In the genomic region with DNA sequence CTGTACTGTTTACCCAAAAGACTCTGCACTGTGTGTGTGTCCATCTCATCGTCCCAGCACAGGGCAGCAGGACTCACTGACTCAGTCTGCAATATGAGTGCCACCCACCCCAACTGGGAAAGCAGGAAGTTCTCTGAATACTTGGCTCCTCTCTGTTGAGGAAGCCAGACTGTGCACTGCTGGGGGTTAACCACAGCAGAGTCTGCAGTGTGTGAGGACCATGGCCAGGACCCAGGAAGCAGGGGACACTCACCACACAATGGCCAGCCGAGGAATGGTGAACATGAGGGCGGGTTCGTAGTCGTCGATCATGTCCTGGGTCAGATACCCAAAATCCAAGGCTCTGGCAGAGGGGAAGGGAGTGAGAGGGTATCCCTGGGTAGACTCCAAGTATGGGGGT, we compare ENCODE assay signal across 22 mouse cellular contexts. TPM values are rescaled to one million over a fixed set of nuclear protein-coding genes. Genes with fewer than 3 reads are reported as not detected.
A peak's percentile ranks its signal among the peaks of the same experiment; 100 is the strongest.
DNase-seq lines count a peak whose midpoint lies in the region; ATAC-seq and TF ChIP-seq lines count a peak whose summit lies in the region.
"Had no signal": no experiment of that assay in that cellular context is flagged by ENCODE, and none has a peak within 500 bp of the region (broad histone marks: within the 10 kb centered on the region; RNA-seq: fewer than 3 reads in every experiment).

No protein-coding gene starts in this region.

- no peak overlapping the region for H3K4me2 ChIP-seq in forebrain, embryonic 11.5 days (ENCODE audit: low read depth, low read length, severe bottlenecking)
- no peak overlapping the region for H3K4me2 ChIP-seq in hindbrain, embryonic 16.5 days (ENCODE audit: low read length)
- H3K4me2 ChIP-seq: embryonic facial prominence, embryonic 15.5 days; limb, embryonic 12.5 days had no signal

- no peak for ATAC-seq in forebrain, embryonic 11.5 days (replicated peaks; ENCODE audit: low FRiP score)
- no peak for ATAC-seq in hindbrain, embryonic 16.5 days
- ATAC-seq: activated CD4-positive, CD25-positive, alpha-beta regulatory T cell, adult 4 months; forebrain, embryonic 14.5 days; hindbrain, postnatal 0 days; lung, postnatal 0 days had no signal

- DNase-seq in kidney, adult 2 months: peak; percentile 12
- DNase-seq in kidney, postnatal 10 days: no peak
- DNase-seq in fibroblast of lung, adult 2 months (ENCODE audit: low read depth): peak; percentile 33
- no peak for DNase-seq in forebrain, embryonic 11.5 days (ENCODE audit: low spot score)
- DNase-seq in adrenal gland, adult 8-10 months: no peak
- DNase-seq: kidney, adult 9 months; midbrain, embryonic 14.5 days; right cerebral cortex, postnatal 14 days had no signal

- no peaks in the 10 kb centered on the region for H3K4me1 ChIP-seq in kidney, adult 2 months (ENCODE audit: control insufficient read depth, insufficient read depth, low read length)
- peaks cover 4% of the 10 kb centered on the region for H3K4me1 ChIP-seq in bone marrow, adult 2 months (ENCODE audit: control insufficient read depth, insufficient read depth, low read length)
- peaks cover 11% of the 10 kb centered on the region; the same call in 1 of the 2 replicates for H3K4me1 ChIP-seq in small intestine, adult 2 months (ENCODE audit: control insufficient read depth, insufficient read depth, insufficient read length, low read length)
- no peaks in the 10 kb centered on the region for H3K4me1 ChIP-seq in forebrain, embryonic 11.5 days (replicated peaks; ENCODE audit: control insufficient read depth, insufficient read depth, low read length)
- H3K4me1 ChIP-seq in hindbrain, embryonic 16.5 days (ENCODE audit: control insufficient read depth, insufficient read depth, low read depth, low read length): no peaks in the 10 kb centered on the region
- H3K4me1 ChIP-seq: embryonic facial prominence, embryonic 15.5 days had no signal

- H3K27ac ChIP-seq in kidney, adult 2 months (ENCODE audit: insufficient read depth, low read depth, low read length): no peak overlapping the region
- peak overlapping the region; percentile 37; the same call in 1 of the 2 replicates for H3K27ac ChIP-seq in bone marrow, adult 2 months (ENCODE audit: control insufficient read depth, insufficient read depth, low read depth, low read length, poor library complexity)
- peak overlapping the region; percentile 50 for H3K27ac ChIP-seq in small intestine, adult 2 months (ENCODE audit: insufficient read depth, low read depth, low read length)
- no peak overlapping the region for H3K27ac ChIP-seq in forebrain, embryonic 11.5 days (ENCODE audit: low read depth, low read length)
- H3K27ac ChIP-seq in hindbrain, embryonic 16.5 days (ENCODE audit: low read depth, low read length): no peak overlapping the region
- H3K27ac ChIP-seq: embryonic facial prominence, embryonic 15.5 days; hindbrain, postnatal 0 days; left cerebral cortex, adult 2 months; limb, embryonic 12.5 days; liver, embryonic 14.5 days had no signal

- no peak for TF ChIP-seq POLR2A in kidney, adult 2 months (IDR thresholded peaks at IDR 0.05; ENCODE audit: low read depth, low read length)
- no peak for TF ChIP-seq POLR2A in bone marrow, adult 2 months (IDR thresholded peaks at IDR 0.05; ENCODE audit: borderline replicate concordance, control insufficient read depth, low read depth, low read length)
- no peak for TF ChIP-seq POLR2A in small intestine, adult 2 months (IDR thresholded peaks at IDR 0.05; ENCODE audit: low read depth, low read length)

- TF ChIP-seq CTCF in kidney, adult 2 months (conservative IDR thresholded peaks at IDR 0.05; ENCODE audit: insufficient read depth, insufficient read length, low read depth, low read length): no peak
- TF ChIP-seq CTCF in bone marrow, adult 2 months (IDR thresholded peaks at IDR 0.05; ENCODE audit: control insufficient read depth, insufficient read depth, low read length): no peak
- no peak for TF ChIP-seq CTCF in small intestine, adult 2 months (IDR thresholded peaks at IDR 0.05; ENCODE audit: extremely low read depth, insufficient read length, insufficient replicate concordance, low read depth, low read length)

- no peaks in the 10 kb centered on the region for H3K36me3 ChIP-seq in kidney, adult 2 months (ENCODE audit: control insufficient read depth, insufficient read depth, low read length)
- no peaks in the 10 kb centered on the region for H3K36me3 ChIP-seq in small intestine, adult 2 months (ENCODE audit: control insufficient read depth, insufficient read depth, low read length)
- no peaks in the 10 kb centered on the region for H3K36me3 ChIP-seq in forebrain, embryonic 11.5 days (ENCODE audit: control insufficient read depth, insufficient read depth, low read length)
- no peaks in the 10 kb centered on the region for H3K36me3 ChIP-seq in hindbrain, embryonic 16.5 days (ENCODE audit: control insufficient read depth, insufficient read depth, low read length)
- H3K36me3 ChIP-seq: embryonic facial prominence, embryonic 15.5 days; limb, embryonic 12.5 days had no signal

- H3K9me3 ChIP-seq in forebrain, embryonic 11.5 days (ENCODE audit: control insufficient read depth, low read length): no peaks in the 10 kb centered on the region
- H3K9me3 ChIP-seq in hindbrain, embryonic 16.5 days (ENCODE audit: control insufficient read depth, low read length): no peaks in the 10 kb centered on the region
- H3K9me3 ChIP-seq: embryonic facial prominence, embryonic 15.5 days; limb, embryonic 12.5 days had no signal

- no peaks in the 10 kb centered on the region for H3K27me3 ChIP-seq in kidney, adult 2 months (replicated peaks; ENCODE audit: control insufficient read depth, insufficient read depth, low read length)
- H3K27me3 ChIP-seq in small intestine, adult 2 months (ENCODE audit: control insufficient read depth, insufficient read depth, low read length): no peaks in the 10 kb centered on the region
- no peaks in the 10 kb centered on the region for H3K27me3 ChIP-seq in forebrain, embryonic 11.5 days (ENCODE audit: control insufficient read depth, insufficient read depth, low read length)
- H3K27me3 ChIP-seq in hindbrain, embryonic 16.5 days (replicated peaks; ENCODE audit: control insufficient read depth, insufficient read depth, low read length): no peaks in the 10 kb centered on the region
- H3K27me3 ChIP-seq: CH12.LX; embryonic facial prominence, embryonic 15.5 days; limb, embryonic 12.5 days had no signal

- WGBS in kidney, adult 2 months: 74% methylated on average over 6 of the region's 6 CpGs
- WGBS in bone marrow, adult 2 months: 17% methylated on average over 6 of the region's 6 CpGs
- 76% methylated on average over 6 of the region's 6 CpGs for WGBS in small intestine, adult 2 months
- 85% methylated on average over 6 of the region's 6 CpGs for WGBS in forebrain, embryonic 11.5 days
- WGBS in hindbrain, embryonic 16.5 days: 87% methylated on average over 6 of the region's 6 CpGs

- no peak overlapping the region for H3K4me3 ChIP-seq in kidney, adult 2 months (ENCODE audit: insufficient read depth, low read depth, low read length)
- H3K4me3 ChIP-seq in bone marrow, adult 2 months (replicated peaks; ENCODE audit: control insufficient read depth, low read depth, low read length): no peak overlapping the region
- no peak overlapping the region for H3K4me3 ChIP-seq in small intestine, adult 2 months (ENCODE audit: low read depth, low read length)
- no peak overlapping the region for H3K4me3 ChIP-seq in forebrain, embryonic 11.5 days (ENCODE audit: low read depth, low read length)
- H3K4me3 ChIP-seq in hindbrain, embryonic 16.5 days (ENCODE audit: low read length): no peak overlapping the region
- H3K4me3 ChIP-seq: embryonic facial prominence, embryonic 15.5 days; left cerebral cortex, adult 2 months; limb, embryonic 12.5 days had no signal

- no peak overlapping the region for H3K9ac ChIP-seq in forebrain, embryonic 11.5 days (ENCODE audit: low read length)
- H3K9ac ChIP-seq in hindbrain, embryonic 16.5 days (ENCODE audit: low read depth, low read length): no peak overlapping the region
- H3K9ac ChIP-seq: embryonic facial prominence, embryonic 15.5 days; limb, embryonic 12.5 days; liver, embryonic 14.5 days had no signal

RNA-seq across cellular contexts. Expression of a gene that starts 44.4 kb away (rescaled TPM):
- polyA plus RNA-seq in kidney, adult 2 months (2012; rRNA removed): 143 and 164 TPM in 2 replicates
- 21.8 and 51.1 TPM in 2 replicates for polyA plus RNA-seq in bone marrow, adult 2 months (2011; ENCODE audit: insufficient read depth, insufficient read length, low replicate concordance, missing spikeins)
- polyA plus RNA-seq in small intestine, adult 2 months (2012; rRNA removed): 82.5 and 154 TPM in 2 replicates
- polyA plus RNA-seq in forebrain, embryonic 11.5 days (2014; fragmentation: Nextera tagmentation; extraction: Ambion mirVana): 17.6 and 20.1 TPM in 2 replicates
- polyA plus RNA-seq in hindbrain, embryonic 16.5 days (2015; fragmentation: Nextera tagmentation; extraction: Ambion mirVana): 31.0 and 33.9 TPM in 2 replicates
- total RNA-seq in adrenal gland, adult 8-10 months (2022): 100 to 1,000 TPM; 118 to 131 (median 125) TPM

RNA-seq across cellular contexts. Expression of a gene that starts 56.3 kb away (rescaled TPM):
- 0.33 and 0.36 TPM in 2 replicates for polyA plus RNA-seq in kidney, adult 2 months (2012; rRNA removed)
- 1.0 and 3.0 TPM in 2 replicates for polyA plus RNA-seq in bone marrow, adult 2 months (2011; ENCODE audit: insufficient read depth, insufficient read length, low replicate concordance, missing spikeins)
- polyA plus RNA-seq in small intestine, adult 2 months (2012; rRNA removed): 1.5 and 1.7 TPM in 2 replicates
- polyA plus RNA-seq in forebrain, embryonic 11.5 days (2014; fragmentation: Nextera tagmentation; extraction: Ambion mirVana): 1.6 TPM in 2 replicates
- 4.6 and 5.2 TPM in 2 replicates for polyA plus RNA-seq in hindbrain, embryonic 16.5 days (2015; fragmentation: Nextera tagmentation; extraction: Ambion mirVana)
- total RNA-seq in adrenal gland, adult 8-10 months (2022): 1 to 10 TPM in 2 of 4 experiments, under 1 TPM in 2; 0.52 to 2.1 (median 1.1) TPM

RNA-seq across cellular contexts. Expression of a gene that starts 56.5 kb away (rescaled TPM):
- polyA plus RNA-seq in kidney, adult 2 months (2012; rRNA removed): 0.05 TPM in 1 of 2 replicates, not detected in the other
- polyA plus RNA-seq in bone marrow, adult 2 months (2011; ENCODE audit: insufficient read depth, insufficient read length, low replicate concordance, missing spikeins): not detected in 2 replicates
- polyA plus RNA-seq in small intestine, adult 2 months (2012; rRNA removed): 0.04 TPM in 1 of 2 replicates, not detected in the other
- not detected in 2 replicates for polyA plus RNA-seq in forebrain, embryonic 11.5 days (2014; fragmentation: Nextera tagmentation; extraction: Ambion mirVana)
- 0.19 TPM in 1 of 2 replicates, not detected in the other for polyA plus RNA-seq in hindbrain, embryonic 16.5 days (2015; fragmentation: Nextera tagmentation; extraction: Ambion mirVana)
- total RNA-seq in adrenal gland, adult 8-10 months (2022): under 1 TPM in 1 of 4 experiments, not detected in 3; 0.19 TPM
- total RNA-seq: CH12.LX; hindbrain, postnatal 0 days had no signal
- polyA plus RNA-seq: activated CD4-positive, CD25-positive, alpha-beta regulatory T cell, adult 4 months; heart, postnatal 0 days; large intestine, adult 2 months; limb, embryonic 12.5 days; liver, embryonic 14.5 days; midbrain, embryonic 14.5 days had no signal

Comparison
In these comparisons a context has a peak if more than half of its experiments do, and no peak if none do; other contexts are left out.
1. DNase-seq: peak in kidney, adult 2 months (single experiment) and fibroblast of lung, adult 2 months (single experiment); none in kidney, postnatal 10 days (single experiment), forebrain, embryonic 11.5 days (single experiment) and adrenal gland, adult 8-10 months (single experiment).
2. H3K27ac ChIP-seq: peak in bone marrow, adult 2 months (single experiment) and small intestine, adult 2 months (single experiment); none in kidney, adult 2 months (single experiment), forebrain, embryonic 11.5 days (single experiment) and hindbrain, embryonic 16.5 days (single experiment).